Mouse (Mus musculus) liver, adult 2 months (tissue): ENCODE results near the gene Osmr.

Source experiments
- CTCF ChIP-seq: fragments of 200-500 bp; IDR thresholded peaks from 2 replicates; pipeline ENCODE4 v1.5.1; 2011; ENCODE audit warnings: low read depth, low read length, control low read depth
- POLR2A ChIP-seq: fragments of 200-500 bp; IDR thresholded peaks from 2 replicates; pipeline ENCODE4 v1.6.1; 2011; ENCODE audit warnings: low read length, control low read depth; ENCODE audit not compliant: insufficient read depth; ENCODE audit errors: extremely low read depth

- no peak for TF ChIP-seq CTCF
- TF ChIP-seq POLR2A, result no peak
Observed at GRCm38 (mm10) chr15:6858871-6859270, 15.9 kb downstream of the Osmr start.
